Mouse (Mus musculus) ovary, postnatal 10 days (tissue): ENCODE measurements around the gene Iqgap2.

Experiments used
- DNase-seq: peaks from one replicate; pipeline ENCODE4 v3.0.0; 2022; ENCODE audit warnings: low spot score

Iqgap2 gene

DNA sequence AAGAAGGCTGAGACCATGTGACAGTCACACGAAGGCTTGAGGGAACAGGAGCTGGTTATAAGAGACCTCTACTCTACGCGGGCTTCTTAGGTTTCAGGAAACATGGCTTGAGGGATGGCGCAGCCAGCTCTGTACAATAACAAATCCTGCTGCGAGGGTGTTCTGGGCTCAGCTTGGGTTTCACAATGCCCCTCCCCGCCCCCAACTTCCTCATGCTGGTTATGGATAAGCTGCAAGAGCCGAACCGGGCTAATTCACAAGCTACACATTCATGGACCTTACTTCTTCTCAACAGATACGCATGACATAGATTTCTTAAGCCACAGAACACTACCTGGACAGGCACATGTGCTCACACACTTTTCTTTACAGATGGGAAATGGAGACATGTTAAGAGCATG, 113.0 kb downstream of the Iqgap2 start:
- no peak for DNase-seq

DNA sequence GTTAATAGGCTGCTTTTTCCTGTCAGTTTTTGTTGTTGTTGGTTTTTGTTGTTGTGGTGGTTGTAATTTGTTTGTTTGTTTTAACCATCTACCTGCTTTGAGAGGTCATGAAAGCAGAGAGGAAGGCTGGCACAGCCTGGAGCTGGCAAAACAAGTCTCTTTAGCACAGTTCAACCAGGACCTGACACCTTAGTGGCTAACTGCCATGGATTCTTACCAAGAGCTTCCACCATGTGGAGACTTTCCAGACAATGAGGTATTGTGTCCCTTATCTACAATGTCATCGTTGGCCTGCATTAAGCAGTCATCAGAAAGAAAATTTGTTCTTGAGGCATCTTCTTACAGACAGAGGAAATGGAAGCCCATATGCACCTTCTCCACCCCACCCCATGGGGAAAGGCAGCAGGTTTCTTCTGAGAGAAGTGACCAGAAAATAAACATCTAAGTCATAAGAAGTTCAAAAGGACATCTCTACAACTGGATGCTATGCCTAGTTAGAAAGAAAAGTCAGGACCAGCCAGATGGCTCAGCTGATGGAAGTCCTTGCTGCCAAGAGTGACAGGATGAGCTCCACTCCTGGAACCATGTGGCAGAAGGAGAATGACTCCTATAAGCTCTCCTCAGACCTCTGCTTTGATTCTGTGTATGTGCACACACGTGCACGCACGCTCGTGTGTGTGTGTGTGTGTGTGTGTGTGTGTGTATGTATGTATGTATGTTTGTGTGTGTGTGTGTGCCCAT, 113.9 kb downstream of the Iqgap2 start:
- no peak for DNase-seq

DNA sequence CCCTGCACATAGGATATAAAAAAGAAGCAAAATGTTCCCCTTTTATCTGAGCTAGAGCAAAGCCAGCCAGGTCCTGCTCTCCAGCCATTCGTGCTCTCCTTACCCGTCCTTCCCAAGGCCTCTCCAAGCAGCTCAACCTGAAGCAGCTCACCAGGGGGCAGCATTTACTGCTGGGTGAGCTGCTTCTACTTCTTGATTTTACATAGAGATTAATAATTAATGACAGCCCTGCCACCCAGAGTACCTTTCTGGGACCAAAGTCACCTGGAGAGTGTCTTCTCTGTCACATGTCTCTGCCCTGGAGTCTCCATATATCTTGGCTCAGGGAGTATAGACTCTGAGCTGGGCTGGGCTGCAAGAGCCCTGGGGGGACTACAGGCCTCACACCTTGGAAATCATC, 114.5 kb downstream of the Iqgap2 start:
- no peak for DNase-seq

DNA sequence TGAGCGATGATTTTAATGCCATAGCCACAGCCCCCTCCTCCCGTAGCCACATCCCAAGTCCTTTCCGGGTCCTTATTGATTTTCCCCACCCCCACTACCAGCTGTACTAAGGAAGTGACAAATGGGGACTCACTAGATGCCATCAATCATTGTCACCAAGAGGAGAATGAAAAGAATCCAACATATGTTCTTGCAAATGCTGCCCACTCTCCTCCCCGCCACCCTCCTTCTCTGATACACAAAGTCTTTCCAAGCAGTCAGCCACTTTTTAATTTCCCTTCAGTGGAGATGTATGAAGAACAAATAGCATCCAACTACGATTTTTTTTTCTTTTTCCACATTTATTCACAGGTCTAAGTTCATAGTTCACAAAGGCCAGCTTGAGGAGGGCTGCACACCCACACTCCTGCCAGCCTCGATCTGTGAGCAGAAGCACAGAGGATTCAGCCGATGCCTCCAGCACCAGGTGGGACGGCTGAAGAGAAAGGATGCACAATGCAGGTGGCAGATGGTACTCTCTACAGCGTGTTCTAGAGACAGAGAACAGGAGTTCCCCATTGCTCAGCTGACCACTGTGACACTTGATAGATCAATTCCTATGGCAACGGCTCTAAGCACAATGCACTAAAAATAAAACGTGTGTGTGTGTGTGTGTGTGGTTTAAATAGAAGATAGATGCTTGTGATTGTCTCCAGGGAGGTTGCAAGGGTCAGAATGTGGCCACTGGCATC, 116.6 kb downstream of the Iqgap2 start:
- no peak for DNase-seq

DNA sequence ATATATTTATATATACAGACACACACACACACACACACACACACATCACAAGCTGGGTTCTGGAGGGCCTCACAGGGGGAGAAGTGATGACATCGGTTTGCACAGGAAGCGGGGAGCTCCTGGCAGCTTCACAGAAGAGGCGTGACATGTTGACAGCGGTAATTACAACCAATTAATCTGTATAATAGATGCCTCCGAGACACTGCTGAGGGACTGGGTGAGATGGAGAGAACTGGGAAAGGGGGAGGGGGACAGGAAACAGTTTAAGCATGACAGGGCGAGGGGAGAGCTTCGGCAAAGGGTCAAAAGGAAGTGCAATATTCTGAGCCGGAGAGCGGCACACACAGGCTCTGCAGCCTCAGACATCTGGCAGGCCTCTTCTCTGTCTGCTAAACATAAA, 126.7 kb downstream of the Iqgap2 start:
- no peak for DNase-seq

DNA sequence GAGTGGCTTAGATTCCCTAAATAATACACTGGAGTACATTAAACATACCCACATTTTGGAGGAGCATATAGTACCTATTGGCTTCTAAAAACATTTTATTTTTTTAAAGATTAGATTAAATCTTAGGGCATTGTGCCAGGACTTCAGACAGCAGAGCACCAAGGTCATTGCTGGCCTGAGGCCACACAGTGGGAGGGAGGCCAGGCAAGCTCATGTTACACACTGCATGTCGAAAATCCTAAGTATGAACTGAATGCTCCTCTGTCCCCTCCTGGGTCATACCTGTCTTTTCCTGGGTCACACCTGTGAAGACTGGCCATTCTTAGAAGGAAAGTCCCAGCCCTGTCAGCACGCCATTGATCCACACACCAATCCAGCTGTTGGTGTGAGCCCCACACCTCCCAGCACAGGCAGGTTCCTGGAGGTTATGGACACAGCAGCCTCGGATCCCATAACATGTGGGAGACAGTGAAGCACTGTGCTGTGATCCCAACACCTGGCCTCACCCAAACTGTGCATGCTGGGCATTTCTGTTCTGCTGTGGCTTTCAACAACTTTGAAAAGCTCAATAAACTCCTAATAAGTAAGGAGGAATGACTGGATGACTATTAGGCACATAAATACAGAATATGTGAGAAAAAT, 127.7 kb downstream of the Iqgap2 start:
- DNase-seq: no peak

DNA sequence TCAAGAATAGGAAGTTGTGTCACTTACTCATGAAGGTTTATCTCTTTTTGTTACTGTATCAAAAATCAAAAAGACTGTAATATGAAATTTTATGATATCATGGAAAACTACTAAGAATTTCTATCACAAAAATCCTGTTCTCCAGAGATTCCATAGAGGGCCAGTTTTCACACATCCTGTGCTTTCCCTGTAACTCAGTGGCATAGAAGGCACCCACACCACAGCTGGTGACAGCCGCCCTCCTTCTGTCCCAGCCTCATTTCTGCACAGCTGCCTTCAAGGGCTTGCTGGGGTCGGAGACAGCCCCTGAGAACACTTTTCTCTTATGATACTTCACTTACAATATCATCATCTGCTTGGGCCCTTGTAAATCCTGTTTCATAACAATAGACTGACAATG, 131.9 kb downstream of the Iqgap2 start:
- DNase-seq: no peak

DNA sequence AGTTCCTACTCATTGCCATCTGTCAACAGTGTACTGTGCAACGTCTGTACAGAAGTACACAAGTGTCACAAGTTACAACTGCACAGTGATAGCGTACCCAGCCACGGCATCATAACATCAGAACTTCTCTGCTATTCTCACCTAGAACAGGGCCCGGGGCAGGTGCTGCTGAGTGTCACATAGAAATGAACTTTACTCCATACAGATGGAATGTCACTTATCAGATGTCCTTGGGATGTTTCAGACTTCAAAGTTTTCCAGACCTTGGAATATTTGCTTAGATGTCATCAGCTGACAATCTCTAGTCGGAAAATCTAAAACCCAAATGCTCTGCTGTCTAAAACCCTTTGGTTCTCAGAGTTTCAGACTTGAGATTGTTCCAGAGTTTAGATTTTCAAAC, 137.4 kb downstream of the Iqgap2 start:
- no peak for DNase-seq

DNA sequence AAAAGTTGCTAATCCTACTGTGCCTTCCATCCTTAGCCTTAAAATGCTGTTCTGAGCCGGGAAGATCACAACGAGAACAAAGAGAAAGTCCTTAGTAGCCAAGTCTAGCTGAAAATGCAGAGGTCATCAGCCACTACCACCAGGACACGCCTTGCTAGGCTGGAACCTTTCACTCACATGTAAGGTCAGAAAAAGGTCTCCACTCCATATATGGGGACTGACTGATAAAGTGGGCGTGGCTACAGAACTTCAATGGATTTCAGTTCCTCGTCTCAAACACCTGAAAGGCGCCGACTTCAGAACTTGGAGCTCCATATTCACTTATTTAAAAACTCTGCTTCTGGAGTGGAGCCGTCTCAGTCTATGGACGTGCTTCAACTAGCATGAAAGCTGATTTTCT, 139.3 kb downstream of the Iqgap2 start:
- DNase-seq: no peak

DNA sequence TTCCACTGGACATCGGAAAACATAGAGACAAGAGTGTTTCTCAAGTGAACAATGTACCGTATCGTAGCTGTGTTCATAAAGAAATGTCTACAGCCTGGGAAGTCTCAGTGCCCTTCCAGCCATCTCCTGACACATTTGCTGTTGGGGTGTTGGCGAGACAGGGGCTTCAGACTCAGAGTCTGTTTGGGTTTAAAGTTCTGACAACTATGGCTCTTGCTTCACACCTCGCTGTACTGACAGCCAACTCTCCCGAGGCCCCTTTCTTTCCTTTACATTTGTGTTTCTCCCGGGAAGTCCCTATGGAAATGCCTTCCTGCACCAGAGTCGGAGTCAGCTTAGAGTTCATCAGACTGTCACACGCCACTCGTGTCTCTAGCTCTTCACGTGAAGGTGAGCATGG, 144.2 kb downstream of the Iqgap2 start:
- DNase-seq: no peak

DNA sequence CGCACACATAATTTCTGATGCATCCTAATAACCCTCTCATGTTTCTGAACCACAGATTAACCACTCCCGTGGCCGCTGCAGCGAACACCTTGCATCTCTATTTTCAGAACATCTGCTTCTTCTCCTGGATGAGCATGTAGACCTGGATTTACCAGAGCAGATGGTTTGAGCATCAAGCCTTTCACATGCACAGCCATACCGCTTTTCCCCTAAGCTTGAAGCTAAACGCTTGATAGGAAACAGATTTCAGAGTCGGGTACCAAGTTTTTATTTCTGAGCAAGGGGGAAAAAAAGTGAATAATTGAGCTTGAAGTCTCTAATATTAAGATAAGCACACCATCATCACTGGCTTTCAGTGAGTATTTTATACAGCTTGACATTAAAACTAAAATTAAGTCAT, 144.6 kb downstream of the Iqgap2 start:
- no peak for DNase-seq

DNA sequence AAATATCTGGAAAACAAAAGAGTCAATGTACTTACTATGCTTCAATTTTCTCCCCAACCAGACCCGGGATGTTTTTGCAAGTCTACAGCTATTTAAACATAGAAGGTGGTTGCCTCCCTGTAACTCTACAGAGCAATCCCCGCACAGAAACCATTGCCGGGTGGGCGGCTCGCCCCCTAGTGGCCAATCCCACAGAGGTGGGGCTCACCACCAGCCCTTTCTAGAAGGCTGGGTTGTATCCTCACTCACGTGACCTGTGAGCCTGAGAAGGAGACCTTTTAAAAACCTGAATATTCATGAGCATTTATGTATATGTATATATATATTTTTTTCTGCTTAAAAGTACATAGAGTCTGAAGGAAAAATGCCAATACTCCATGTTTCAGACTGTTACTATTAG, 145.2 kb downstream of the Iqgap2 start:
- no peak for DNase-seq

DNA sequence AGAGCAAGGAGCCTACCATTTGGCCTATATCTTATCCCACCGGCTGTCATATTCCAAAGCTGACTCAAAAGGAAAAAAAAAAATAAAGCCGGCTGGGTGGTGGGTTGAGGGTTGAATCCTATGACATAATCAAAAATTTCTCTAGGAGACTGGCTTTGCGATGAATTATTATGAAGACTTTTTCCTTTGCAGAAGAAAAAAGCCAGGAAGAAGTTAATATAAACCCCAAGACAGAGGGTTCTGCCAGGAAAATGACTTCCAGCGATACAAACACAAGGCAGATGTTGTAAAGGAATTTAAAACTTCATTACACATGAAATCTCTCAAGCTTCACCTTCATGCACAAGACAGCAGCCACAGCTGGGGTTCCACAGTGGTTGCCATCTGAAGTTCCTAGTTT, 146.3 kb downstream of the Iqgap2 start:
- no peak for DNase-seq

DNA sequence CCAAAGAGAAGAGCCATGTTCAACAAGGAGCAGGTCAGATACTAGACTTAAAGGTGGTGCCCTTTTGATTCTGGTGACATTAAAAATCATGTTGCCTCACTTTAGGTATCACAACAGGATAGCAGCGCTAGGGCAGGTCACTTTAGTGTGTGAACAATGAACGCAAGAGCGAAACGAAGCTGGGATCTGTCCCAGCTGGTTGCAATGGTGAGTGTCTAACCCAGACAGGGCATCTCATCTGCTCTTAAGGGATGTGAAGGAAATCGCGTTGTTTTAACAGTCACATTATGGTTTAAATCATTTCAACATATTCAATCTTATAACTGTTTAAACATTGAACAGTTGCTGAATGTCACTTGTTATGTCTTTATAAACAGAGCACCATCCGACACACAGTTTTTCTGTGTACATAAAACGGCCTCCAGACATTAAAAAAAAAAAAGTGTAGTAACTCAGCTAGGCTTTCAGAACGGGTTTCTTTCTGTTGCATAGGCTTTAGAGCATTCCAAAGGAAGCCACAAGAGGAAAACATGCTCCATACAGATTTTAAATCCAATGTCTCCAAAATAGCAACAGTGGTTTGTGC, 148.7 kb downstream of the Iqgap2 start:
- DNase-seq: no peak

DNA sequence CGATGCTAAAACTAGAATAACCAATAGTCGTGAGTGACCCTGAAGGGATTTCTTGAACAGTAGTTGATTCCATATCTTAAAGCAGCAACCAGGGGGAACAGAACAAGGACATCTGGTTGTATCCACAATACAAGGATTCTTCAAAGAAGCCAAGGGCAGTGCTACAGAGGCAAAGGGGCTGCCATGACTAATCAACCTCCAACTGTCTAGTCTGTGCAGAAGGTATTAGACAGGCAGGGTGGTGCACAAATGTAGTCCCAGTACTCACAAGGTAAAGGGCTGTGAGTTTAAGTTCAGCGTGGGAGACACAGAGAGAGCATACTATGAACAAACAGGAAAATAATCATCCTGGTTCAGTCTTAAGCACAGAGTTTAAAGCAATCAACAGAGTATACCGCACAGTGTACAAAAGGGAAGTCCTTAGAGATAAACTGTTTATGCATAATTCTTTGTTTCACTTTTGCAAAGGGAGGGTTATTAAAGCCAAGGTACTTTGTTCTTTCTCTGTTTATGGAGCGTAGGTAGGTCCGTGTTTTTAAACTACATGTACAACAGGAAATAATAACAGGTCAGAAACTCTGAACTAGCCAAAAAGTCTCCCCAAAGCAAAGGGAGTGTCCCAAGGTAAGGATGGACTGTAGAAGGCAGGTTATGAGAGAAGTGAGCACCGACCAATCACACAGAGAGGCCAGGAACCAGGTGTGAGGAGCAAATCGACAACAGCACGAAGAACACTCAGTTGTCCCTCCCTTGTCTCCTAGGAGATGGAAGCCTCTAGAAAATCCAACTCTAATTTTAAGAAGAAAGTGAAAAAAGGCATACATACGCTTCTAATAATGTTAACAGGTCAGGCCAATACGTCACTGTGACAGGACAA, 149.7 kb downstream of the Iqgap2 start:
- DNase-seq: no peak

DNA sequence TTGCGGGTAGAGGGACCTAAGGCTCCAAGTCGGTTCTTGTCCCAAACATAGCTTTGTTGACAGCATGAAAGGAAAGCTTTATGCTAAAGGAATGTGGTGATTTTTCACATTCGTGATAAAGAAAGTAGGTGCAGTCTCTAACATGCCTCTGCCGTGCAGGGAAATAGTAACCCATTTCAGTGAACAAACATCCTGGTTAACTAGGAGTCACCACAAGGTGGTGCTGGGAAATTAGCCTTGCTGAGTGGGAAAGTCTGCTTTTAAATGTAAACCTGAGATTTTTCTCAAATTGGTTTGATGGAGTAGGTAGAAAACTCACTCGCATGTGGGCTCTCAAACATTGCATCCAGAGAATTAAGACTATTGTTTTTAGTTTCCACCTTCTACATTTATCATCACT, 152.1 kb downstream of the Iqgap2 start:
- DNase-seq: no peak

DNA sequence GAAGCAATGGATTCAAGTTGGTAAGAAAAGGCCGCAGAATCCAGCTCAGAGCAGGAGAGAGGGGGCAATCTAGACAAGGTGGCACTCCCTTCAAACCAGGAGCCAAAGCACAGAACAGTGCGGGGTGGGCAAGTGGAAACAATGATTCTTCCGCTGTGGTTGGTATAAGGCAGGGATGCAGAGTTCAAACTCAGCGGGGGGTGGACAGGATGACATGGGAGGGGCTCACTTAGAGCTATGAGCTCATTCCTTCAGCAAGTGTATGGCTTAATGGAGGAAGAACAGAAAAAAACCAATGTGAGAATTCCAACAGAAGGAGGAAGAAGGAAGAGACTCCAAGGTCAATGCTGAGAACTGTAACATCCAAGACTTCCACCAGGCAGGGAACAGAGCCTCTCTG, 161.2 kb downstream of the Iqgap2 start:
- DNase-seq: no peak

DNA sequence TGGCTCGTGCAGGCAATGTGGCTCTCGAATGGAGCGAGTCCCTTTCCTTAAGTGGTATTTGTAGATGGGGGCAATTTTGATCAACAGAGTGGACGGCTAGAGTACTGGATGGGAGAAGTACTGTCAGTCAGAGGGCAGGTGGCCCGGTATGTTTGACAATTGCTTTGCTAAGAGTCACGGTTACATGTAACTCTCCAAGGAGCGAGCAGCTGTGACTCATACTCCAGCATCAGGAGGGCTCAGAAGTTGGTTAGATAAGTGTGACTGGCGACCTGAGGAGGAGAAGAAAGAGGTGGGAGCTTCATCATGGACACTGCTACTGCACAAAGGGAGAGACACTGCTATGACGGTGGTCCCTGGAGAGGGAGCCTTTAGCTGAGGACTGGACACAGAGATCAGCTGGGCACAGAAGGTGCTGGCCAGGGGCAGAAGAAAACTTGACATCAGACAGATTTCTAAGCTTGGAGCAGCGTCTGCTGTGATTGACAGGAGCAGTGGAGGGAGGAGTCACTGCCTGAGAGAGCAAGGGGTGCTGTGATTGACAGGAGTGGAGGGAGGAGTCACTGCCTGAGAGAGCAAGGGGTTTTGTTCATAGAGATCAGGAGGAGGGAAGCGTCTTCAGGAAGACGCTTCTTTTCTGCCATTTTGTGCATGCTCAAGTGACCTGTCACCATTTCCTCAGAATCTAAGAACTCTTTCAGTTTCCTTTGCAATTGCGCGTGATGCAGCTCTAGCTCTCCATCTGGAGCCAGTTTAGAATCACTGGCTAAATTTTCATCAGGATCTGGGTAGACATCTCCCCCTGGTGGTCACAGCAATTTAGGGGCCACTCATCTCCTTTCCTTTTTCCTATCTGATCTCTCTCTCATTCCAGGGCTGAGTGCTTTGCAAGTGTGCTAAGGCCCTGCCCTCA, 172.1 kb downstream of the Iqgap2 start:
- peak; percentile 15 for DNase-seq

DNA sequence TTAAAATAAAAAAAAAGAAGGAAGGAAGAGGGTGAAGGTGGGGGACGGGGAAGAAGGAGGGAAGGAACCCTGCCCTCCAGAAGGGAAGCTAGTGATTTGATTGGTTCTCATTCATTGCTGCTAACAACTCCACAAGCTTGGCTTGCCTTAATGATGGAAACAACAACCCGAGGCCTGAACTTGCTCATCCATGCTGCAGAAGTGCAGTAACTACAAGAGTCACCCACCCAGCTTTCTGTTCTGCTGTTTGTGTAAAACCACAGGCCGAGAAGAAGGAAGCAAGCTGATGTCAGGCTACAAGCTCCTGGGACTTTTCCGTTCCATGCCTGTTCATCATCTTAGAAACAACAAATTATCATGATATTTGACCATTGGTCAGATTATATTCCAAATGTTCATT, 176.4 kb downstream of the Iqgap2 start:
- no peak for DNase-seq

DNA sequence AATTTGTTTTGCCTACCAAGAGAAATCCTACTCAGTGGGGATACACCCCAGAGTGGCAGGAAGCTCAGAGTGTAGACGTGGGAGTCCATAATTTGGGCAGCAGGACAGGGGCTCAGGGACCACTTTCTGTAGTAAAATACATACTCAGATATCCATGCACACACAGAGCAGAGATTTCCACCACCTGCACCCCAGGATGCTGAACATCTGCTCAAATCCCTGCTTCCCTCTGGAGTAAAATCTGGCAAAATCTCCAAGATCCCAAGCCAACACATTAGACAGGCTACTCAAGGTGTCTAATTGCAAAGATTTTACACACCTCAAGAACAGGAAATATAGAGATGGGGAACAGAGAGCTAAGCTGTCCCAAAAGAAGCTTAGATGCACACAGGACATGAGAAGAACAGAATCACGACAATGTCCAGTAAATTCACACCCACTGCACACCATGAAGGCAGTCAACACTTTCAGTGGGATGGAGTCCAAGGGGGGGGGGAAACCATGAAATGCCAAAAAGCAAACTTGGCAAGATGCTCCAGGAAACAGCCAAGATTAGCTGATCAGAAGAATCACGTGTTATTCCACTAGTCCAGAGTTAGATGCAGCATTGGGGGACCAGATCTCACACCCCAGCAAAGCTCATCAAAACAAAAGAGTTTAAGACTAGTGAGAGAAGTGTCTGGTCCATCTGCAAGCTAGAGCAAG, 177.3 kb downstream of the Iqgap2 start:
- no peak for DNase-seq
